Mouse (Mus musculus) cerebellum, postnatal 25 days (tissue): ENCODE measurements around the gene Dpep2nb.
"Not testable (repeated sequence)": the region's sequence is repeated elsewhere in the genome, so short reads cannot be mapped to it uniquely, and the experiment has no call there.

ENCODE experiments used
- DNase-seq, 2 experiments: peaks; one replicate each; pipeline ENCODE4 v3.0.0; 2021; ENCODE audit warnings: mixed read lengths in 2 of 2

Gene Dpep2nb

GRCm38 (mm10) chr8:106004538-106005207, 1.1 kb downstream of the Dpep2nb start:
- no peak for DNase-seq

GRCm38 (mm10) chr8:106001908-106002307, 3.9 kb downstream of the Dpep2nb start:
- peak; percentile 78 to 88 for DNase-seq

GRCm38 (mm10) chr8:105998971-105999370, 6.8 kb downstream of the Dpep2nb start:
- no peak for DNase-seq

GRCm38 (mm10) chr8:105996359-105996758, 9.4 kb downstream of the Dpep2nb start:
- DNase-seq, result no peak

GRCm38 (mm10) chr8:105993226-105993625, 12.5 kb downstream of the Dpep2nb start:
- DNase-seq, result no peak

GRCm38 (mm10) chr8:105992499-105992898, 13.3 kb downstream of the Dpep2nb start:
- DNase-seq, result no peak

GRCm38 (mm10) chr8:105991546-105991945, 14.2 kb downstream of the Dpep2nb start:
- no peak for DNase-seq

GRCm38 (mm10) chr8:105990856-105991387, 14.9 kb downstream of the Dpep2nb start, which contains the start of gene Dus2:
Gene Dus2, plus strand, starts transcription at chr8:105991337.
- DNase-seq, result peak; percentile 82 to 90

GRCm38 (mm10) chr8:105988546-105988945, 17.2 kb downstream of the Dpep2nb start:
- peak; percentile 46 to 62 for DNase-seq

GRCm38 (mm10) chr8:105983406-105983805, 22.4 kb downstream of the Dpep2nb start:
- DNase-seq, result not testable (repeated sequence)

- no peak for DNase-seq
Observed at GRCm38 (mm10) chr8:105981146-105981545, 24.6 kb downstream of the Dpep2nb start.

GRCm38 (mm10) chr8:105979325-105979724, 26.4 kb downstream of the Dpep2nb start, which contains the start of gene Dpep3:
Gene Dpep3, minus strand, starts transcription at chr8:105979429.
- DNase-seq, result no peak

GRCm38 (mm10) chr8:105975363-105975762, 30.4 kb downstream of the Dpep2nb start:
- DNase-seq, result no peak

- DNase-seq, result no peak
Observed at GRCm38 (mm10) chr8:105971019-105971720, 34.6 kb downstream of the Dpep2nb start.

- DNase-seq, result no peak
Observed at GRCm38 (mm10) chr8:105969367-105969766, 36.4 kb downstream of the Dpep2nb start.

- DNase-seq, result no peak
Observed at GRCm38 (mm10) chr8:105966692-105967311, 39.0 kb downstream of the Dpep2nb start.

GRCm38 (mm10) chr8:105965905-105966341, 39.9 kb downstream of the Dpep2nb start, which contains the start of gene Slc12a4:
Gene Slc12a4, minus strand, starts transcription at chr8:105966097.
- peak in 1 of 2 experiments; percentile 56 for DNase-seq

GRCm38 (mm10) chr8:105965266-105965904, 40.4 kb downstream of the Dpep2nb start:
- peak in 1 of 2 experiments; percentile 32 for DNase-seq

GRCm38 (mm10) chr8:105964506-105965265, 41.1 kb downstream of the Dpep2nb start:
- DNase-seq, result no peak

GRCm38 (mm10) chr8:105961536-105961935, 44.2 kb downstream of the Dpep2nb start:
- DNase-seq, result no peak

- no peak for DNase-seq
Observed at GRCm38 (mm10) chr8:105961101-105961500, 44.7 kb downstream of the Dpep2nb start.

- peak; percentile 90 to 94 for DNase-seq
Observed at GRCm38 (mm10) chr8:105959350-105959749, 46.4 kb downstream of the Dpep2nb start.
